Mouse (Mus musculus) small intestine, adult 2 months (tissue): ENCODE measurements at regions not wholly inside any gene's neighbourhood (a gene's known extent, or its start where the extent isn't known, plus 50 kb on each side); places are given as distances from the start of the nearest gene placed in this dataset.

Experiments
- CTCF ChIP-seq: fragments of 200-500 bp; IDR thresholded peaks from 2 replicates; pipeline ENCODE4 v1.5.1; 2012; ENCODE audit warnings: low read depth, mild to moderate bottlenecking, control low read depth, inconsistent platforms, low read length, moderate library complexity, mixed read lengths; ENCODE audit not compliant: insufficient replicate concordance, insufficient read length; ENCODE audit errors: extremely low read depth
- POLR2A ChIP-seq: fragments of 200-500 bp; IDR thresholded peaks from 2 replicates; pipeline ENCODE4 v1.6.1; 2012; ENCODE audit warnings: low read depth, mild to moderate bottlenecking, control low read depth, inconsistent platforms, low read length, moderate library complexity

GRCm38 (mm10) chr13:107927499-107928215 lies 116.6 kb upstream of the Smim15 start:
- TF ChIP-seq POLR2A (no peak), CTCF (peak; percentile 18; the same call in 1 of the 2 replicates)
